Mouse (Mus musculus): ENCODE results near the gene Asic2. TPM values are rescaled to one million over a fixed set of nuclear protein-coding genes. Genes with fewer than 3 reads are reported as not detected.

Gene Asic2
- total RNA-seq, 2 experiments from 2014 or later: not detected

DNA sequence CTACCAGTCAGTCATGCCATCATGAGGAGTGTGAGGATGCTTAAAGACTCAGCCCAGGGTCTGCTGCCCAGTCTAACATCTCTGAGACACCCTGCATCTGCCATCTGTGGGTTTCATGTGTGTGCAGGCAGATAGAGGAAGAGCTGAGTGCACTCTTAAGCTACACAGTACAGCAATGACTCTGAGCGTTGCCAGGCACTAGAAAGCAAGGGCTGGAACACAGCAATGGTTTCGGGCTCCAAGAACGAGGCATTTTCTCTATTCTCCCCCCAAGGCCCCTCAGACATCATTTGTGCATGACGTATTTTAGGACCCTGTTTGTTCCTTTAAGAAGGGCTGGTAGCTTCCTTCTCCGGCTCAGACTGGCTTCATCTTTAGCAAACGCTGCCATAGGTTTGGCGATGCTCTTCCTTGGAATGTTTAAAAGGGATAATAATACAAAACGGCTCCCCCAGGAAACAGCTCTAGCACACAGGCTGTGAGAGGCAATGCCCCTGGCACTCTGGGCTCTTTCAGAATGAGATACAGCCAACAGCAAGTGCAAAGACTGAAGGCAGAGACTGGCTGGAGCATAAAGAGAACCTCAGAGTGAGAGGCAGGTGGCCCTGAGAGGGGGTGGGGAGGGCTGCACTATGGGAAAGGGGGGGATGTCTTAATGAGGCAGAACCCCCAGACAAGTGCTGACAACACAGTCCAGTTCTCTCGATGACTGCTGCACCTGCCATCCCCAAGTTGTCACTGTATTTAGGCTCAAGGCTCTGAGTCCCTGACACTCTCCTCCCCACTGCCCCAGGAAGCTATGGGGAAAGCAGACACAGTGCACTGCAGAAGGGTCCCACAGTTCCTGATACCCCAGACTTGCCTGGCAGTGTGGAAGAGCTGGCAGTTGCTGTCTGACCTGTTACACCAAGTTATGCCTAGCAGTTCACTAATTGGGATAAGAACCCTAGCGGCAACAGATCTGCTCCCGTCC lies 2.3 kb downstream of the Asic2 start:
- ATAC-seq (replicated peaks; ENCODE audit: low FRiP score, low TSS enrichment, poor library complexity, severe bottlenecking): no peak

DNA sequence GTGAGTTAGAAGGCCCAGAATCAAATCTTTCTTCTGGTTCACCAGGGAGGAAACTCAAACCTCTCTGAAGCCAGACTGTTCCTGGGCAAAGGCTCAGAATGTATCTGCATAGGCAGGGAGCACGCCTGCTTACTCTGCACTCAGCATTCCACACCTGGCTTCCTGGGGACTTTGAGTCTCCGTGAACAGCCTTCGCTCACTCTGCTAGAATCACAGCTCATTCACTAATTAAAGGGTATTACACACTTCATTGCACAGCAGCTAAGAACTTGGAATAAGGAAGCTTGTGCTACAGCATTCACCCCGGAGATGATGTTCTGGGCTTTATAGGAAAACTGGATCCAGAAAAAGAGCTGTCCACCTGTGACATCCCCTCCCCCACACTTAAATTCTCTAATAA lies 3.7 kb downstream of the Asic2 start:
- ATAC-seq (replicated peaks; ENCODE audit: low FRiP score, low TSS enrichment, poor library complexity, severe bottlenecking): no peak

DNA sequence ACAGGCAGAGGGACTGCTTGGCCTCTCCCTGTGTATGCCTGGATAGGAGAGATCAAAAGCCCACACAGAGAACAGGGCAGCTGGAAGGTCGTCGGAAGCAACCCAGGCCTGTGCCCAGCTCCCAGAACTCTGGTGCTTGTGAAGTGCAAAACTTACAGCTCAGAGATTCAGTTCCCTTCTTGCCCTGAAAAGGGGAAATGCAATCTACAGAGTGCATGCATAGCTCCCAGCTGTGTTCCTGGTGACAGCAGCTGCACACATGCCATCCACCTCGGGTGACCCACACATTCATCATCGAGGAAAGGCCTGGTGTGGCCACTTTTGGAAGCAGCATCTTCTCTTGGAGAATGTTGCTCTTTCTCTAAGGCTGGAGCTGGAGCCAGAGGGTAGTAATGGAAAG lies 13.9 kb downstream of the Asic2 start:
- ATAC-seq (replicated peaks; ENCODE audit: low FRiP score, low TSS enrichment, poor library complexity, severe bottlenecking): no peak

DNA sequence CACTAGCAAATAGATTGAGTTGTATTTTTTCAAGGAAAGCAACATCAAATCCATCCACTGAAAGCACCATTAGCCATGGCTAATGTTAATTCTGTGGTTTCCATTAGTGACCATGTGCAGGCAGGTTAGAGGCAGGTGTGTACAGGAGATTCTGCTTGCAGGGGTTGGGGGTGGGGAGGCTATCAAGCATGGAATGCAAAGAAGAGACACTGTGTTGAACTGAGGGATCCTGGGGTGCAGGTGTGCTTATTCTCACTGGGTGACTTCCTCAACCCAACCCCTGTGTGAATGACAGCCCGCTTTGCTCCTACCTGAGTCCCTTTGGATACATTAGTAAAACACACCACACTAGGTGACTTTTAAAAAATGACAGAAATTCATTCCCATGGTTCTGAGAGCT lies 20.2 kb downstream of the Asic2 start:
- ATAC-seq (replicated peaks; ENCODE audit: low FRiP score, low TSS enrichment, poor library complexity, severe bottlenecking): no peak

DNA sequence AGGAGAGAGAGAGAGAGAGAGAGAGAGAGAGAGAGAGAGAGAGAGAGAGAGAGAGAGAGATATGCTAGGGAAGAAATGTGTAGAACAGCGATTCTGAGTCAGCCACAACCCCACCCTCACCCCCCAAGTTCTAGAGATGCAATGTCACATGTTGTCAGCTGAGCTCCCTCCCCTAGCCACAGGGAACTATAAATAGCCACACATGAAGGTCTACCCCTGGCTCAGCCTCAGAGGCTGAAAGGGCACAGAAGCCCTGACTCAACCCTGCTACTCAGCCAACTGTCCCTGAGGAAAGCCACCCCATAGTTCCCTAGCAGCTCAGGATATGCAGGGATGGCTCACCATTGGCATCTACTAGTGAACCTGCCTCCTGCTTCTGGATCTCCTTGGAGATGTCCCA lies 26.1 kb downstream of the Asic2 start:
- no peak for ATAC-seq (replicated peaks; ENCODE audit: low FRiP score, low TSS enrichment, poor library complexity, severe bottlenecking)

DNA sequence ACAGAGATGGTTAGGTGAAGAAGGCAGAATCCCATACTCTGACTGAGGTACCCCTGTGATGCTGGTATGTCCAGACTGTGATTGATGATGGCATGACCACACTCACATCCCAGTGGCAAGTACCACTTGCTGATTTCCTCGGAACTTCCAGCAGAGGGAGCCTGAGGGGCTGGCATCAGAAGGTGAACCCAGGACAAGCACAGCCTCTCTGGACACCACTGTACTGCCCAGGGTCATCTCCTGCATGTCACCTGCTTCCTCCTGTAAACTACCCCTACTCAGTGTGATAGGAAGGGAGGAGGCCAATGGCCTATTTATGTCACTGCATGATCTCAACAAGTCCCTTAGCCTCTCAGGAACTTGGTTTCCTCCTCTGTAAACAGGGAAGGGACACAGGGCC lies 27.3 kb downstream of the Asic2 start:
- no peak for ATAC-seq (replicated peaks; ENCODE audit: low FRiP score, low TSS enrichment, poor library complexity, severe bottlenecking)

DNA sequence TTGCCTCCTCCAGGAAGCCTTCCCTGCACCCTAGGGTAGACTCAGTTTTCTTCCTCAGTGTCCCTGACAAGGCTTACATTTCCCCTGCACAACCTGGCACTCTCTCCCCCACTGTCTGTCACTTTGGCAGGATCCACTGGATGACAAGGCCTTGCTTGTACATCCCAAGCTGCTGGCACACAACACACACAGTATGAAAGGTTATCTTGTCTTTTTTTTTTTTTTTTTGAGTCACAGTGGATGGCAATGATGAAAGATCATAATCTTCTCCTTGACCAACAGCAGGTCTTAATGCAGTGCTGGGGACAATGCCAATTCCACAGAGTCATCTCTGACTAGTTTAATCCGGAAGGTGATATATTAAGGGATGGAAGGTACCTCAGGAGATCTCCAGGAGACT lies 30.7 kb downstream of the Asic2 start:
- ATAC-seq (replicated peaks; ENCODE audit: low FRiP score, low TSS enrichment, poor library complexity, severe bottlenecking): no peak

DNA sequence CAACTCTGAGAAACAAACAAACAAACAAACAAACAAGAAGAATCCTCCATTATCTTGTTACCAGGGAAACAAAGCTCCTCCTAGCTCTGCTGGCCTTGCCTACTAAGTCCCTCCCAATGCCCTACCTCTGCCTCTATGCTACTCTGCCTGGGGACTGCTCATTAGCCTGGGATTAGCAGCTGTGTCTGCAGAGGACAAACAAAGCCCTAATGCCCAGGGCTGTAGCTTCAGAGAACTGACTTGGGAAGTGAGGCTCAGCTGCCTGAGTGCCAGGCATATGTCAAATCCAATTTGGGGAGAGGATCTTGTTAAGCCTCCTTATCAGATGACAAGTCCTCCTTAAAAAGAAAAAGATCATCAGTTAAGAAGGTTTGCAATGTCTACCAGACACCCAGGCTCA lies 41.9 kb downstream of the Asic2 start:
- ATAC-seq (replicated peaks; ENCODE audit: low FRiP score, low TSS enrichment, poor library complexity, severe bottlenecking): no peak

DNA sequence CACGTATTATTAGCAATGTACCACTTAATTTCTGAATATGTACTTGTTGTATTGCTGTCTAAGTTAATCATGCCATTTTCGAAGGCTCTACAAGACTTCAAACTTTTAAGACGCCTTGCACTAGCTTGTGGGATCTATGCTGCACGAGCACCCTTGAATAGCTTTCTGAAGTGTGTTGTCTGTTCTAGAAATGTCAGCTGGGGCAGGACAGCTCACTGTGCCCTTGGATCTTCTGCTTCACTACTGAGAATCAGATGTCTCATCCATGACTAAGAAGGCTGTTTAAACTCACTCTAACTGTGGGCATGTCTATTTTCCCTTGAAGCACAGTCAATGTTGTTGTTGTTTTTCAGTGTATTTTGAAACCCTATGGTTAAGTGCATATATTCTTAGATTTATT lies 44.6 kb downstream of the Asic2 start:
- no peak for ATAC-seq (replicated peaks; ENCODE audit: low FRiP score, low TSS enrichment, poor library complexity, severe bottlenecking)

DNA sequence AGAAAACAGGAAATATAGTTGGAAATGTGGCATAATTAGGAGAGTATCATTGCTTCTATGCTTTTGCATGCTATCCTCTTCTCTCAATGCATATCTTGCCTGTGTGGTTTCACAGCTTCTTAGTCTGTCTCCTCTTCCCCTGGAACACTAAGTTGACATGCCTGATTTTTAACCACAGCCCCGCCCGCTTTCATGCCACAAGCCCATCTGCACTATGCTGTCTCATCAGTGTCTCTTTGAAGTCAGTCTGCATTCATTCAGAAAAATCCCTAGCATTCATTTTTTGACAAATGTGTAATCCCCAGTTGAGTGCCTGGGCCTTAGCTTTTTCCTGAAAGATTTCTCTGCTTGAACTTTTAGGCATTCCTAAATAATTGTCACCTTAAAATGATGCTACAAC lies 45.2 kb downstream of the Asic2 start:
- ATAC-seq (replicated peaks; ENCODE audit: low FRiP score, low TSS enrichment, poor library complexity, severe bottlenecking): no peak

DNA sequence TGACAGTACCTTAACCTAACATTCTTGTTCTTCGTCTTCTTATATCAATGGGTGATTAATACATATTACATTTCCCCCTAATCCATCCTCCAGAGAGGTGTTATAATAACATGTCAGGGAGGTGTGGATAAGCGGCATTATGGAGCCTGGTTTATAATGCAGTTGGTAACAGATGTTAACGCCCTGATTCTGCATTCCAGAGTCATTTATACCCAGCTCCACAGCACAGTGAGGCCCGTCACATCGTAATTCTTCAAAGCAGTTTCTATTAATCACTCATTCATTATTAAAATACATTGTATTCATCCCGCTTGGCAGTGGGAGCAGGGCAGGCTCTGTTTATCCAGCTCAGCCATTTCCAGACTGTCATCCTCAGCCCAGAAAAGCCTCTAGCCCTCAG lies 52.8 kb downstream of the Asic2 start:
- ATAC-seq (replicated peaks; ENCODE audit: low FRiP score, low TSS enrichment, poor library complexity, severe bottlenecking): no peak

DNA sequence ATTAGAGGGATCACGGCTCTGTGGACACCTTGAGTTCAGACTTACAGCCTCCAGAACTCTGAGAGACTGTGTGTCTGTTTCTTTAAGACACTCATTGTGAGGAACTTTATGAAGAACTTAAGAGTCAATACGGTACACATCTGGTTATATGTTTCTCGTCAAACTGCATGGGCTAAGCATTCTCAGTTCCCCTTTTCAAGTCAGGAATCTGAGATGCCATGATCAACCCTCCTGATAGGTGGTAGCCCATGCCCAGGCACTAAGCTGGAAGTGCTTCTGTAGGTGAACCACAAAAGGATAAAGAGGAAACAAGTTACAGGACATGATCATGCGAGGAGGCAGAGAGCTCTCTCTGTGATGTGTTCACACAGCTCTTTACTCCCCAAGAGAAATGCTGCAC lies 55.2 kb downstream of the Asic2 start:
- ATAC-seq (replicated peaks; ENCODE audit: low FRiP score, low TSS enrichment, poor library complexity, severe bottlenecking): no peak

DNA sequence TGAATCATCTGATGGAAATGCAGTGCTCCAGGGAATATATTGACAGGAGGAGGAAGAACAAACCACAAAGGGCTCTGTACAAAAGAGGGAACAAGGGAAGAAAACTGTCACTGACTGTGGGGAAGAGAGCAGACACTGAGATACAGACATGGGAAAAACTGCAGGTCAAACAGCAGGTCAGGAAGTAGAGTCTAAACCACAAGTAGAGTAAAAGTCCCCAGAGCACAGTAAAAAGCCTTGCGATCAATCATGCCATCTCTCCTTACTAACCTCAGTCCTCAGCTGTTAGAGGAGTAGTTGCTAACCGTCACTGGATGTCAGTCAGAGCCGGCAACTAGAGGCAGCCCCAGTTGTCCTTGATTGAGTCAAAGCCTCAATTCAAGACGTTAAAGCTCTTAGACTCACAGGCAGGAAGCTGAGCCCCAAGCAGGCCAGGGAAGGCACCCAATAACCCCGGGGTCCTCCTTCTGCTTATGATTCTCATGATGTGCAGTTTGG lies 58.8 kb downstream of the Asic2 start:
- ATAC-seq (replicated peaks; ENCODE audit: low FRiP score, low TSS enrichment, poor library complexity, severe bottlenecking): no peak

DNA sequence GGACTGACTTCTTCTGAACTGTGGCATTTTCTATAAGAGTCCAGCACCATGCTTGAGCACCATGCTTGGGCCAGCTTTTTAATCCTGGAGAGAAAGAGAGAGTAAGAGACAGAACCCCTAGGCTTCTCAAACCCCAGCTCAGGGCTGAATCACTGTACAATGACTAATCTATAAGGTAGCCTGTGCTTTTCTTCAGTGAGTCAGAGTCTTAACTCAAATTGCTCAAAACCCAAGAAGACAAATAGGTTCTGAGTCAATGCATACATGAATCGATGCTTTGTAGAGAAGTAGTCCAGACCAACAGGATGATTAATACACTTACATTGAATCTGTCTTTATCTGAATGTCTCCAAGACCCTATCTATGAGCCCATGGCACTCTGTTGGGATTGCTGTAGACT lies 59.5 kb downstream of the Asic2 start:
- ATAC-seq (replicated peaks; ENCODE audit: low FRiP score, low TSS enrichment, poor library complexity, severe bottlenecking): no peak

DNA sequence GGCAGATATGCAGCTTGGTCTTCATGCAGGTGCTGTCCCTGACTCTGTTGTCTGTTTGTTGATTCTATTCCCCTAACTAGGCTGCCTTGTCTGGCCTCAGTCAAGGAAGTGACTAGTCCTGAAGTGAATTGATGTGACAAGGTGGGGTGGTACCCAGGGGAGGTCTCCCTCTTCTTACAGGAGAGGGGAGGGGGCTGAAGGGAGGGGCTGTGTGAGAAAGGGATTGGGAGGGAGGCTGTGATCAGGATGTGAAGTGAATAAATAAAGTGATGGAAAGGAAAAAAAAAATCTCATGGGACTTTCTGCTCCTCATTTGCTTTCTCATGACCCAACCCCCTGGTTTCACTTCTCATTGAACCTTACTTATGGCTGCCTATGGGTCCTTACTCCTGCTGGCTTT lies 65.9 kb downstream of the Asic2 start:
- ATAC-seq (replicated peaks; ENCODE audit: low FRiP score, low TSS enrichment, poor library complexity, severe bottlenecking): no peak

DNA sequence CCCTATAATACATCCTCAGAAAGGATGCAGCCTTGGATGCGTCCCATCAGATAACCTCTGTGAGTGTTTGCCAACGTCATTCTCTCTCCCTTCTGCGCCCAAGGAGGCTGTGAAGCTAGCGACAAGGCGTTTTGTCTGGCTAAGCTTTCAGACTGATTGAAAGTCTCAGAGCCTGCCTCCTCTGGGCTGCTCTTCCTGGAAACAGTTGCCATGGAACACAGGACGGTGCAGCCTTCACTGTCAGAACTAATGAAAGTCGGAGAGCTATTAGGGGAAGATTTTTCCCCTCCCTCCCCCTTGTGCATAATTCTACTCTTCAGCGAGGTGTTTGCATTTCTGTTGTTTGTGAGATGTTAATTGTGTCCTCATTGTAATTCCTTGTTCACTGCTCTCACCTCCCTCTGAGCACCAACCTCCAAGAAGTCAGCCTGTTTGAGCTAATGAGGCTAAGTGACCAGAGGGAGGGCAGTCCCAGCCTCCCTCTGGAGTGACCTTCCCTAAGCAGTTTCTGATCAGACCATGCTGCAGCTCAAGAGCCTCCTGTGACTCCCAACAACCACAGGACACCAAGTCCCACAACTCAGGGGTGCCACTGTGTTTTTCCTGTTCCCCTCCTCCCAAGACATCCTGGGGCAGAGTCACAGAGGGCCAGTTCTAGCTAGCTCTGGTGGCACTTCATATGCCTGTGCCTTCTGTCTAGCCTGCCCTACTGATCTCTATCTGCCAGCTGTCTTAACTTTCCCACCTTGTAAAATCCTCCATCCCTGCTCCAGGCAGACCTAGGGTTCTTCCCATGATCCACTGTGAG lies 70.5 kb downstream of the Asic2 start:
- no peak for ATAC-seq (replicated peaks; ENCODE audit: low FRiP score, low TSS enrichment, poor library complexity, severe bottlenecking)

DNA sequence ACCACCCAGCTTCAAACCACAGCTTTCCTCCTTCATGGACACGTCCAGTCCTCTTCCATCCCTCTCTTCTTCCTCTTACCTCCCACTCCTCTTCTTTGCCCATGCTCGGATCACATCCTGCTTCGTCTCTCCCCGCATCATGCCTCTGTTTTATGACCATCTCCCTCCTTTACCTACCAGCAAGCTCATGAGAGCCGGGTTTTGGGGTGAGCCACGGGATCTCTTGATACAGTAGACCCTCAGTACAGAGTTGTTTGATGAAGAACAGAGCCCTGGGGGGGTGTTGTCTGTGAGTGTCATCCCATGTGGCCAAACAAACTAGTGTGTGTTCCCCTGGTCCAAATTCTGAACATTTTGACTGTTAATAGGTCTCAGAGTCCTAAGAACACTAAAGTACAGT lies 71.7 kb downstream of the Asic2 start:
- no peak for ATAC-seq (replicated peaks; ENCODE audit: low FRiP score, low TSS enrichment, poor library complexity, severe bottlenecking)

DNA sequence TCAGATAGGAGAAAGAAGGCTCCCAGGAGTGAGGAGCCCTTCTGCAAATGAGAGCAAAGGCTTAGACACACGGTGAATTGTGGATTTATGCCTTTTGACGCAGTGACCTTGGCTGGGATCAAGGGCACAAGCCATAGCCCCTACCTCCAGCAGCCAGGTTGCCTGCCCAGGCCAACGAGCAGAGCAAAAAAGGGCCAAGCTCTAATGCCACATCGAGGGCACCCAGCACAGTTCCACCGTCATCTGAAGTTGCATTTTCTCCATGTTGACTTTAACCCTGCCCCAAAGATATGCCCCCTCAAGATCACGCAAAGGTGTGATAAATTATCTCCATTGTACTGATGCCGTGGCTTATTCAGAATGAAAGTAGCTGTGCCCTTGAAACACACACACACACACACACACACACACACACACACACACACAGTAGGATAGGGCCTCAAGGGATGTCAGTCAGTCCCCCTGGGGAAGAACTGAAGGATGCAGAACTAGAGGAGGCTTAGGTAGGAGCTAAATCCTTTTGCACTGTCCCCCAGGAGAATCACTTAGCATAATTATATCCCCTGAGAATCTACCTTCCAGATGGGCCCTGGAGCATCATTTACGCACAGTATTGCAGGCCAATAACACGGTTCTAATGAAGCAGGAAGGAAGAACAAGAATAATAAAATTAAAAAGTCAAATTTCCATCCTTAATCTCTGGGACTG lies 96.6 kb downstream of the Asic2 start:
- no peak for ATAC-seq (replicated peaks; ENCODE audit: low FRiP score, low TSS enrichment, poor library complexity, severe bottlenecking)

DNA sequence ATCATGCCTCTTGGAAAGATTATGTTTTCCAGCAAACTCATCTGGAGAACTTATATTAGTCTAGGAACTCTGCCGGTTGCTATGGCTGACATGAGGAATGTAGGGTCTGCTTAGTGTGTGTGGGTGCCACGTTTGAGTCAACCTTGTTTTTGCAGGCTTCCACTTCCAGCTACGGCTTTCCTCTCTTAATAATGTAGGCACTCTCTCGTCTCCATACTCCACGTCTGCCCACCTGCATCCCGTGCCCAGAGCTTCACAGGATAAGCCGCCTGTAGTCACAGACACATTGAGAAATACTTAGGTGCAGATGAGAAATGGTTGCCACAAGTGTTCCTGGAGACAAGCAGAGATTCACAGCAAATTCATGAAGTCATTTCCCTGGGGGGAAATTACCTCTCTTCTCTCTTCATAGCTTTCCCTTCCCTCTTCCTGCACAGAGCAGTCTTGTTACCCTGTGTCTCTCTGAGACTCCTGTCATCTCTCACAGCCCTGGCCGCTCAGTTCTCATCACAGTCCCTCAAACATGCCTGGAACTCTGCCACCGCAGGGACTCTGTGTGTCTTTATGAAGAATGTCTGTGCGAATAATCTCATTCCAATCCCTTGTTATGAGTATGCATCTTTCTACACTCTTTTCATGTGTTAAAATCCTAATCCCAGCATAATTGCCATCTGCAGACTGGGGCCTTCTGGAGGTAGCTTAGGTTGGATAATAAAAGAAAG lies 102.4 kb downstream of the Asic2 start:
- no peak for ATAC-seq (replicated peaks; ENCODE audit: low FRiP score, low TSS enrichment, poor library complexity, severe bottlenecking)

Measured in megakaryocyte-erythroid progenitor cell, adult 5-6 weeks (primary cell).